Mouse (Mus musculus): ENCODE measurements at regions not wholly inside any gene's neighbourhood (a gene's known extent, or its start where the extent isn't known, plus 50 kb on each side); places are given as distances from the start of the nearest gene placed in this dataset.

- TF ChIP-seq POLR2A (IDR thresholded peaks at IDR 0.05; ENCODE audit: borderline replicate concordance, control insufficient read depth, low read depth, low read length) = no peak
- no peak for TF ChIP-seq CTCF (IDR thresholded peaks at IDR 0.05; ENCODE audit: control insufficient read depth, insufficient read depth, low read length)
These were observed 88.7 kb upstream of the Hdac4 start for GRCm38 (mm10) chr1:92284155-92284554.
